Mouse (Mus musculus): Measurements from ENCODE around the gene Gm20431.

DNA sequence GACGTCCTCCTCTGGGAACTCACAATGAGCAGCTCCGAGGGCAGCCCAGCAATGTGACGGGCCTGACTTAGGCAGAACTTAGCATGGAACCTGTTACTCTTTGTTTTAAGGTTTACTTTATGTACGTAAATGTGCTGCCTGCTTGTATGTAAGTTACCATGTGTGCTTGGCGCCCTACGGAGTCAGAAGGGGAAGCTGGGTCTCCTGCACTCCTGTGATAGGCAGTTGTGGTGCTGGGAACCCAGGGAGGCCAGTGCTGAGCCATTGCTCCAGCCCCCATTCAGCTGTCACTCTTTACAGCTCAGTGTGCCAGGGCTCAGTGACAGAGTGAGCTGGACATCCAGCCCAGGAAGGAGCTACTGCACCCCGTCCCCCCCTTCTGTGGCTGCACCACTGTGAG is 34.3 kb downstream of the Gm20431 start:
- TF ChIP-seq POLR2A (IDR thresholded peaks at IDR 0.05; ENCODE audit: control insufficient read depth, extremely low read depth, insufficient read depth, low read length, poor library complexity) (no peak), CTCF (IDR thresholded peaks at IDR 0.05; ENCODE audit: borderline replicate concordance, control insufficient read depth, extremely low read depth, insufficient read depth, low read length, poor library complexity) (no peak)

Data from thymus, adult 2 months (tissue).